Mouse (Mus musculus): ENCODE data around the gene Col9a3. TPM values are rescaled to one million over a fixed set of nuclear protein-coding genes. Genes with fewer than 3 reads are reported as not detected.

Gene Col9a3
- total and polyA plus RNA-seq, 2 experiments from 2014 or later: 29.8 to 47.6 TPM

DNA sequence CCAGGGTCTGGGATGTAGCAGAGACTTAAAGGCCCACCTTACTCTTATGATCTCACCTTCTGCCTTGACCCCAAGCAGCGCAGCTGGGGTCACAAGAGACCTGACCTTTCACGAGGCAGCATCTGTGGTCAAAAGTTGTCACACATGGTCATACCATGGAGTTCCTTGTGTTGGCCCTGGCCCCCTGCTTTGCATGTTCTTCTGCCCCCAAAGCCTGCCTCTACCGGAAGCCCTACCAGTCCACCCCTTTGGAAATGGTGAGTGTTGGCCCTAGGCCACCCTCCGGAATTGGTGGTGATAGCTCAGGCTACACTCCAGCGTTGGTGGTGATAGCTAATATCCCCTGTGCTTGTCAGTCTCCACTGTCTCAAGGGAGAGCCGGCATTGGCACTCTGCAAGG lies 34.3 kb upstream of the Col9a3 start:
- TF ChIP-seq CTCF (IDR thresholded peaks at IDR 0.05): no peak
- Histone ChIP-seq H3K27me3 (ENCODE audit: insufficient read depth, low read length) (no peaks in the 10 kb centered on the region), H3K27ac (ENCODE audit: low read depth, low read length) (no peak overlapping the region), H3K4me1 (ENCODE audit: insufficient read depth, low read length) (no peaks in the 10 kb centered on the region), H3K9ac (replicated peaks; ENCODE audit: low read length, poor library complexity, severe bottlenecking) (no peak overlapping the region), H3K36me3 (ENCODE audit: insufficient read depth, low read length) (no peaks in the 10 kb centered on the region), H3K9me3 (ENCODE audit: low read length) (no peaks in the 10 kb centered on the region), H3K4me3 (ENCODE audit: low read depth, low read length) (no peak overlapping the region), H3K4me2 (ENCODE audit: low read depth, low read length, poor library complexity, severe bottlenecking) (no peak overlapping the region)
- no peak for ATAC-seq (ENCODE audit: low FRiP score)
- WGBS: 59% methylated on average over 6 of the region's 6 CpGs
- DNase-seq (ENCODE audit: low spot score): no peak

GRCm38 (mm10) chr2:180563841-180564240 lies 33.7 kb upstream of the Col9a3 start:
- H3K27ac ChIP-seq (ENCODE audit: low read depth, low read length): no peak overlapping the region
- H3K4me3 ChIP-seq (ENCODE audit: low read depth, low read length): no peak overlapping the region
- peak; percentile 48 for DNase-seq (ENCODE audit: low spot score)
- H3K4me2 ChIP-seq (ENCODE audit: low read depth, low read length, poor library complexity, severe bottlenecking): no peak overlapping the region
- TF ChIP-seq CTCF (IDR thresholded peaks at IDR 0.05): no peak
- 34% methylated on average over 5 of the region's 5 CpGs for WGBS
- H3K9me3 ChIP-seq (ENCODE audit: low read length): no peaks in the 10 kb centered on the region
- H3K27me3 ChIP-seq (ENCODE audit: insufficient read depth, low read length): no peaks in the 10 kb centered on the region
- no peaks in the 10 kb centered on the region for H3K36me3 ChIP-seq (ENCODE audit: insufficient read depth, low read length)
- H3K4me1 ChIP-seq (ENCODE audit: insufficient read depth, low read length): no peaks in the 10 kb centered on the region
- H3K9ac ChIP-seq (replicated peaks; ENCODE audit: low read length, poor library complexity, severe bottlenecking): no peak overlapping the region
- no peak for ATAC-seq (ENCODE audit: low FRiP score)

GRCm38 (mm10) chr2:180566240-180566913 lies 31.2 kb upstream of the Col9a3 start:
- ATAC-seq (ENCODE audit: low FRiP score) (no peak), DNase-seq (ENCODE audit: low spot score) (peak; percentile 74)
- Histone ChIP-seq H3K9ac (replicated peaks; ENCODE audit: low read length, poor library complexity, severe bottlenecking) (no peak overlapping the region), H3K4me2 (ENCODE audit: low read depth, low read length, poor library complexity, severe bottlenecking) (no peak overlapping the region), H3K27me3 (ENCODE audit: insufficient read depth, low read length) (0 out of 2 replicates have a peak, but pooled peaks cover 4% of the 10 kb centered on the region), H3K36me3 (ENCODE audit: insufficient read depth, low read length) (no peaks in the 10 kb centered on the region), H3K4me3 (ENCODE audit: low read depth, low read length) (no peak overlapping the region), H3K27ac (ENCODE audit: low read depth, low read length) (no peak overlapping the region), H3K4me1 (ENCODE audit: insufficient read depth, low read length) (peaks cover 3% of the 10 kb centered on the region; the same call in 1 of the 2 replicates), H3K9me3 (ENCODE audit: low read length) (no peaks in the 10 kb centered on the region)
- TF ChIP-seq CTCF (IDR thresholded peaks at IDR 0.05): peak; percentile 75
- 37% methylated on average over 13 of the region's 13 CpGs for WGBS

GRCm38 (mm10) chr2:180569028-180569643 lies 28.5 kb upstream of the Col9a3 start:
- DNase-seq (ENCODE audit: low spot score) (peak; percentile 53), ATAC-seq (ENCODE audit: low FRiP score) (no peak)
- Histone ChIP-seq H3K4me1 (ENCODE audit: insufficient read depth, low read length) (peaks cover 3% of the 10 kb centered on the region; the same call in 1 of the 2 replicates), H3K27ac (ENCODE audit: low read depth, low read length) (no peak overlapping the region), H3K9me3 (ENCODE audit: low read length) (no peaks in the 10 kb centered on the region), H3K4me2 (ENCODE audit: low read depth, low read length, poor library complexity, severe bottlenecking) (no peak overlapping the region), H3K4me3 (ENCODE audit: low read depth, low read length) (no peak overlapping the region), H3K36me3 (ENCODE audit: insufficient read depth, low read length) (no peaks in the 10 kb centered on the region), H3K9ac (replicated peaks; ENCODE audit: low read length, poor library complexity, severe bottlenecking) (no peak overlapping the region), H3K27me3 (ENCODE audit: insufficient read depth, low read length) (0 out of 2 replicates have a peak, but pooled peaks cover 4% of the 10 kb centered on the region)
- WGBS: 33% methylated on average over 3 of the region's 3 CpGs
- no peak for TF ChIP-seq CTCF (IDR thresholded peaks at IDR 0.05)

GRCm38 (mm10) chr2:180576482-180576881 lies 21.1 kb upstream of the Col9a3 start:
- Histone ChIP-seq H3K4me1 (ENCODE audit: insufficient read depth, low read length) (no peaks in the 10 kb centered on the region), H3K9ac (replicated peaks; ENCODE audit: low read length, poor library complexity, severe bottlenecking) (no peak overlapping the region), H3K4me3 (ENCODE audit: low read depth, low read length) (no peak overlapping the region), H3K27me3 (ENCODE audit: insufficient read depth, low read length) (no peaks in the 10 kb centered on the region), H3K36me3 (ENCODE audit: insufficient read depth, low read length) (no peaks in the 10 kb centered on the region), H3K4me2 (ENCODE audit: low read depth, low read length, poor library complexity, severe bottlenecking) (no peak overlapping the region), H3K27ac (ENCODE audit: low read depth, low read length) (no peak overlapping the region), H3K9me3 (ENCODE audit: low read length) (no peaks in the 10 kb centered on the region)
- no peak for DNase-seq (ENCODE audit: low spot score)
- 45% methylated on average over 4 of the region's 4 CpGs for WGBS
- TF ChIP-seq CTCF (IDR thresholded peaks at IDR 0.05): no peak
- no peak for ATAC-seq (ENCODE audit: low FRiP score)

- peaks cover 5% of the 10 kb centered on the region; the same call in 1 of the 2 replicates for H3K4me1 ChIP-seq (ENCODE audit: insufficient read depth, low read length)
- 2% methylated on average over 3 of the region's 3 CpGs for WGBS
- no peak for ATAC-seq (ENCODE audit: low FRiP score)
Measured at GRCm38 (mm10) chr2:180578686-180579085, 18.9 kb upstream of the Col9a3 start.

More at GRCm38 (mm10) chr2:180578686-180579085, 18.9 kb upstream of the Col9a3 start:
- Histone ChIP-seq H3K9ac (replicated peaks; ENCODE audit: low read length, poor library complexity, severe bottlenecking) (no peak overlapping the region), H3K4me2 (ENCODE audit: low read depth, low read length, poor library complexity, severe bottlenecking) (no peak overlapping the region), H3K36me3 (ENCODE audit: insufficient read depth, low read length) (no peaks in the 10 kb centered on the region), H3K27me3 (ENCODE audit: insufficient read depth, low read length) (no peaks in the 10 kb centered on the region), H3K4me3 (ENCODE audit: low read depth, low read length) (no peak overlapping the region), H3K9me3 (ENCODE audit: low read length) (no peaks in the 10 kb centered on the region), H3K27ac (ENCODE audit: low read depth, low read length) (no peak overlapping the region)
- peak; percentile 96 for TF ChIP-seq CTCF (IDR thresholded peaks at IDR 0.05)
- DNase-seq (ENCODE audit: low spot score): peak; percentile 84
